Mouse (Mus musculus): ENCODE results near the gene Psenen.

- TF ChIP-seq CTCF (conservative IDR thresholded peaks at IDR 0.05; ENCODE audit: low read length) (no peak), NANOG (IDR thresholded peaks at IDR 0.05; ENCODE audit: borderline replicate concordance, low read length) (no peak)
Measured at GRCm38 (mm10) chr7:30608476-30608875, 45.0 kb upstream of the Psenen start.
